ENCODE assay signal across 8 mouse cellular contexts in the genomic region with DNA sequence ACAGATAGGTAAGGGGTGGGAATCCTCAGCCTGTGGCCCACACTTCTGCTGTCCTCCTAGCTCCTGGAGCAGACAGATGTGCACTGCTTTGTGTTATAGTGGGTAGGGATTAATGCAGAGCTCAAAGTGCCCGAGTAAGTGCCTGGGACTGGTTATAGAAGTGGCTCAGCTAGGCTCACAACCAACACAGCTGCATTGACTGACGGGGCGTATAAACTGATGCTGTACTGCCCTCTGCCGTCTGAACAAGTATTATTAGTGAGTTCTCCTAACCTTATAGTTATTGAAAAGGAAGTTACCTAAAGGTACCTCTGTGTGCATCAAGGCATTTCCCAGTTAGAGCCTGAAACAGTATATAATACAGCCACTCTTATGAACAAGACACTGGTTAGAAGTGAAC.
DNase-seq lines count a peak whose midpoint lies in the region; ATAC-seq and TF ChIP-seq lines count a peak whose summit lies in the region.

No protein-coding gene starts in this region.

- H3K9me3 ChIP-seq in liver, embryonic 15.5 days (replicated peaks), result no peaks in the 10 kb centered on the region

- no peak overlapping the region for H3K4me3 ChIP-seq in liver, embryonic 15.5 days (replicated peaks)

- H3K36me3 ChIP-seq in liver, embryonic 15.5 days (replicated peaks), result no peaks in the 10 kb centered on the region
- H3K36me3 ChIP-seq in splenic B cell, adult 2 months (ENCODE audit: control insufficient read depth, insufficient read depth, low read length, poor library complexity, severe bottlenecking), result no peaks in the 10 kb centered on the region

- peak; percentile 78 for ATAC-seq in Patski
- ATAC-seq in common myeloid progenitor, adult 5-6 weeks (replicated peaks; ENCODE audit: low read depth, poor library complexity, severe bottlenecking), result peak; percentile 94
- ATAC-seq in granulocyte monocyte progenitor cell, adult 5-6 weeks (replicated peaks; ENCODE audit: poor library complexity, severe bottlenecking), result peak; percentile 78
- peak; percentile 34; the same call in 1 of the 2 replicates for ATAC-seq in liver, embryonic 15.5 days (ENCODE audit: insufficient read depth)

- H3K9ac ChIP-seq in liver, embryonic 15.5 days, result no peak overlapping the region

- no peak overlapping the region for H3K4me2 ChIP-seq in liver, embryonic 15.5 days

- CTCF ChIA-PET in Patski (lab: Charles Lee), result interaction anchor here (0.6 to 5.3 kb wide), 19 partner anchors 10 to 496 kb away, joined by 3 to 48 read pairs (median 3); no protein-coding TSS in a partner anchor

- peak; percentile 68 for TF ChIP-seq CTCF in Patski (IDR thresholded peaks at IDR 0.05)

- POLR2A ChIA-PET in Patski (lab: Charles Lee), result interaction anchor here (0.5 to 1.0 kb wide), 2 partner anchors 117 to 312 kb away, joined by 3 to 4 read pairs; no protein-coding TSS in a partner anchor

- peaks cover 9% of the 10 kb centered on the region for H3K4me1 ChIP-seq in liver, embryonic 15.5 days (replicated peaks)

- DNase-seq in 3T3-L1 (ENCODE audit: low read depth, low spot score) (peak; percentile 92), Patski (ENCODE audit: low read depth, low spot score) (peak; percentile 43)
- peak; percentile 81 for DNase-seq in kidney, postnatal 10 days
- DNase-seq in neural tube, embryonic 10.5 days (ENCODE audit: extremely low spot score, low spot score), result peak; percentile 39
- DNase-seq in splenic B cell, adult 2 months (ENCODE audit: low read depth, low spot score), result peak; percentile 91

- no peaks in the 10 kb centered on the region for H3K27me3 ChIP-seq in Patski
- no peaks in the 10 kb centered on the region for H3K27me3 ChIP-seq in liver, embryonic 15.5 days
- no peaks in the 10 kb centered on the region for H3K27me3 ChIP-seq in splenic B cell, adult 2 months (ENCODE audit: control insufficient read depth, insufficient read depth, low read length, poor library complexity, severe bottlenecking)

- in situ Hi-C loops in Patski (cut with MboI; ENCODE audit: low pct_unique_long_range_greater_than_20kb), result no loop called here

- WGBS in liver, embryonic 15.5 days (ENCODE audit: insufficient replicate concordance), result 5% methylated on average over 4 of the region's 4 CpGs

- H3K27ac ChIP-seq in liver, embryonic 15.5 days (replicated peaks), result no peak overlapping the region

Comparison
In these comparisons a context has a peak if more than half of its experiments do, and no peak if none do; other contexts are left out.
1. DNase-seq: peak in every context shown above with its lines; median percentile 92 in 3T3-L1; 91 in splenic B cell, adult 2 months; 81 in kidney, postnatal 10 days; 43 in Patski; 39 in neural tube, embryonic 10.5 days.
2. ATAC-seq: peak in every context shown above with its lines; median percentile 94 in common myeloid progenitor, adult 5-6 weeks; 78 in Patski; 78 in granulocyte monocyte progenitor cell, adult 5-6 weeks; 34 in liver, embryonic 15.5 days.